Mouse (Mus musculus): Measurements from ENCODE around the gene Serpina16. TPM values are rescaled to one million over a fixed set of nuclear protein-coding genes. Genes with fewer than 3 reads are reported as not detected.
A peak's percentile ranks its signal among the peaks of the same experiment; 100 is the strongest.
"Not testable (repeated sequence)": the region's sequence is repeated elsewhere in the genome, so short reads cannot be mapped to it uniquely, and the experiment has no call there.

Gene Serpina16
- polyA plus RNA-seq, 1 experiment from 2014 or later = not detected

GRCm38 (mm10) chr12:103686050-103686449 is 10.1 kb upstream of the Serpina16 start:
- H3K9ac ChIP-seq = no peak overlapping the region
- no peak for DNase-seq (ENCODE audit: low spot score)
- H3K4me2 ChIP-seq (replicated peaks) = no peak overlapping the region
- no peaks in the 10 kb centered on the region for H3K36me3 ChIP-seq (replicated peaks; ENCODE audit: control insufficient read depth, insufficient read depth)
- no peak for ATAC-seq (ENCODE audit: low FRiP score)
- no peaks in the 10 kb centered on the region for H3K9me3 ChIP-seq (ENCODE audit: control insufficient read depth, low read length)
- H3K27ac ChIP-seq = no peak overlapping the region
- no peak overlapping the region for H3K4me3 ChIP-seq (replicated peaks; ENCODE audit: low read length)
- no peaks in the 10 kb centered on the region for H3K4me1 ChIP-seq (replicated peaks; ENCODE audit: control insufficient read depth, insufficient read depth, low read length)
- WGBS = 84% methylated on average over 3 of the region's 3 CpGs
- H3K27me3 ChIP-seq (ENCODE audit: control insufficient read depth, insufficient read depth, low read length) = no peaks in the 10 kb centered on the region

DNA sequence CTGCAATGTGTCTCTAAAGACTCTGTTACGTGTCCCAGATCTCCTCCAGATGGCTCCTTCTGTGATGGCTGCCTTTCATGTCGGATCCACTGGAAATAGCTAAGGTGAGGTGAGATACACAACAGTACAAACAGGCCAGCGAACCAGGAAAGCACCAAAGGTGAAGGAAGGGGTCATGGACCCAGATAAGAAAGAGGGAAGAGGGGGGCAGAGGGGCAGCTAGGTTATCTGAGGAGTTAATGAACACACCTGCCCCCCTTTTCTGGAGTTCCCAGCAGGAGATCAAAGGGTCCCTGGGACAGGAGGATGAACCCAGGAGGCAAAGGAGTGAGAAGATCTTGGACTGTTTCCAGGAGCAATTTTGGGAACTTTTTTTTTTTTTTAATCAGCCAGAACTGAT is 9.4 kb upstream of the Serpina16 start:
- DNase-seq (ENCODE audit: low spot score) = no peak
- Histone ChIP-seq H3K9ac (no peak overlapping the region), H3K27ac (no peak overlapping the region), H3K9me3 (ENCODE audit: control insufficient read depth, low read length) (no peaks in the 10 kb centered on the region), H3K4me1 (replicated peaks; ENCODE audit: control insufficient read depth, insufficient read depth, low read length) (no peaks in the 10 kb centered on the region), H3K27me3 (ENCODE audit: control insufficient read depth, insufficient read depth, low read length) (no peaks in the 10 kb centered on the region), H3K4me3 (replicated peaks; ENCODE audit: low read length) (no peak overlapping the region), H3K36me3 (replicated peaks; ENCODE audit: control insufficient read depth, insufficient read depth) (no peaks in the 10 kb centered on the region), H3K4me2 (replicated peaks) (no peak overlapping the region)
- ATAC-seq (ENCODE audit: low FRiP score) = no peak
- WGBS = 88% methylated on average over 3 of the region's 3 CpGs

GRCm38 (mm10) chr12:103683775-103684174 is 7.8 kb upstream of the Serpina16 start:
- no peak for ATAC-seq (ENCODE audit: low FRiP score)
- Histone ChIP-seq H3K36me3 (replicated peaks; ENCODE audit: control insufficient read depth, insufficient read depth) (no peaks in the 10 kb centered on the region), H3K9me3 (ENCODE audit: control insufficient read depth, low read length) (no peaks in the 10 kb centered on the region), H3K4me1 (replicated peaks; ENCODE audit: control insufficient read depth, insufficient read depth, low read length) (no peaks in the 10 kb centered on the region), H3K4me2 (replicated peaks) (no peak overlapping the region), H3K27ac (no peak overlapping the region), H3K9ac (no peak overlapping the region), H3K4me3 (replicated peaks; ENCODE audit: low read length) (no peak overlapping the region), H3K27me3 (ENCODE audit: control insufficient read depth, insufficient read depth, low read length) (no peaks in the 10 kb centered on the region)
- 71% methylated on average over 4 of the region's 4 CpGs for WGBS
- no peak for DNase-seq (ENCODE audit: low spot score)

- ATAC-seq (ENCODE audit: low FRiP score) (no peak), DNase-seq (ENCODE audit: low spot score) (no peak)
- Histone ChIP-seq H3K27me3 (ENCODE audit: control insufficient read depth, insufficient read depth, low read length) (no peaks in the 10 kb centered on the region), H3K27ac (no peak overlapping the region), H3K4me1 (replicated peaks; ENCODE audit: control insufficient read depth, insufficient read depth, low read length) (no peaks in the 10 kb centered on the region), H3K4me2 (replicated peaks) (no peak overlapping the region), H3K9ac (no peak overlapping the region), H3K9me3 (ENCODE audit: control insufficient read depth, low read length) (no peaks in the 10 kb centered on the region), H3K36me3 (replicated peaks; ENCODE audit: control insufficient read depth, insufficient read depth) (no peaks in the 10 kb centered on the region), H3K4me3 (replicated peaks; ENCODE audit: low read length) (no peak overlapping the region)
- 86% methylated on average over 2 of the region's 2 CpGs for WGBS
Observed at GRCm38 (mm10) chr12:103681739-103682138, 5.8 kb upstream of the Serpina16 start.

GRCm38 (mm10) chr12:103681169-103681568 is 5.2 kb upstream of the Serpina16 start:
- WGBS = 87% methylated on average over 2 of the region's 2 CpGs
- H3K36me3 ChIP-seq (replicated peaks; ENCODE audit: control insufficient read depth, insufficient read depth) = no peaks in the 10 kb centered on the region
- H3K4me3 ChIP-seq (replicated peaks; ENCODE audit: low read length) = no peak overlapping the region
- no peak for DNase-seq (ENCODE audit: low spot score)
- no peaks in the 10 kb centered on the region for H3K27me3 ChIP-seq (ENCODE audit: control insufficient read depth, insufficient read depth, low read length)
- no peaks in the 10 kb centered on the region for H3K4me1 ChIP-seq (replicated peaks; ENCODE audit: control insufficient read depth, insufficient read depth, low read length)
- H3K9ac ChIP-seq = no peak overlapping the region
- H3K4me2 ChIP-seq (replicated peaks) = no peak overlapping the region
- no peak for ATAC-seq (ENCODE audit: low FRiP score)
- no peak overlapping the region for H3K27ac ChIP-seq
- H3K9me3 ChIP-seq (ENCODE audit: control insufficient read depth, low read length) = no peaks in the 10 kb centered on the region

DNA sequence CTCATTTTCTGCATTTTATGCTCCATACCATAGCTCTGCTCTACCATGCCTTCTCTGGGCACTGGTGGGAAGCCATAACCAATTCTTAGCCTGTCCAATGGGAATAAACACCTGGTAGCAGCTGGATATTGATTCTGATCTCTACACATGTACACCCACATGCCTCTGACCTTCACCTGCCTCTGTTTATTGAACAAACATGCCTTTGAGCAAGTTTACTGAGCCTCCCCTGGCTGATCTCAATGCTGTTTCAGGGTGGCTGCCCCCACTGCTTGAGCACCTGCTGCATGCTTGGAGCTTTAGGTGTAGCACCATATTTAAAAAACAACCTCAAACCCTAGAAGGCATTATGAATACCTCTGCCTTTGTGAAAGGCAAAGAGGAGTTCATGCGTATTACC is 3.9 kb upstream of the Serpina16 start:
- WGBS = 97% methylated on average over 1 of the region's 1 CpGs
- not testable (repeated sequence) for H3K9me3 ChIP-seq (ENCODE audit: control insufficient read depth, low read length); H3K36me3 ChIP-seq (replicated peaks; ENCODE audit: control insufficient read depth, insufficient read depth); H3K4me3 ChIP-seq (replicated peaks; ENCODE audit: low read length); ATAC-seq (ENCODE audit: low FRiP score); DNase-seq (ENCODE audit: low spot score); H3K27ac ChIP-seq; H3K9ac ChIP-seq; H3K4me1 ChIP-seq (replicated peaks; ENCODE audit: control insufficient read depth, insufficient read depth, low read length); H3K27me3 ChIP-seq (ENCODE audit: control insufficient read depth, insufficient read depth, low read length); H3K4me2 ChIP-seq (replicated peaks)

DNA sequence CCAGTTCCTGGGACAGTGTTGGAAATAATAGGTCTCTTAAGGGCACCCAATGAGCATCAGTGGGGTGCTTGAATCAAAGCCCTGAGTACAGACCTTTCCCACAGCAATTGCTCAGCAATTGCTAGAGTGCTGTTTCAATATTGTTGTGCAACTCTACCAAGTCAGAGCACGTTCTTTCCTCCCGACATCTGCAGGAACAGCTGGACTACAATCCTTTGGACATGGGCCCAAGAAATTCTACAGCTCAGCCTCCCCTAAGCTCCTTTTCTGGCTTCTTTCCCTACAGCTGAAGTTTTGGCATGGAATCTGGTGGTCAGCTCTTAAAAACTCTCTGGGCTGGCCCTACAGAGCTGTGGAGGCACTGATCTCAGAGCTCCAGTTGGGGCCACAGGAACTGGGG is 2.8 kb downstream of the Serpina16 start:
- 85% methylated on average over 2 of the region's 2 CpGs for WGBS

GRCm38 (mm10) chr12:103671483-103671882 is 4.5 kb downstream of the Serpina16 start:
- Histone ChIP-seq H3K27ac (no peak overlapping the region), H3K4me1 (replicated peaks; ENCODE audit: control insufficient read depth, insufficient read depth, low read length) (no peaks in the 10 kb centered on the region), H3K9ac (no peak overlapping the region), H3K9me3 (ENCODE audit: control insufficient read depth, low read length) (no peaks in the 10 kb centered on the region), H3K4me3 (replicated peaks; ENCODE audit: low read length) (no peak overlapping the region), H3K27me3 (ENCODE audit: control insufficient read depth, insufficient read depth, low read length) (no peaks in the 10 kb centered on the region), H3K4me2 (replicated peaks) (no peak overlapping the region), H3K36me3 (replicated peaks; ENCODE audit: control insufficient read depth, insufficient read depth) (no peaks in the 10 kb centered on the region)
- ATAC-seq (ENCODE audit: low FRiP score) (no peak), DNase-seq (ENCODE audit: low spot score) (no peak)
- 80% methylated on average over 3 of the region's 3 CpGs for WGBS

More for the DNA sequence above, 2.8 kb downstream of the Serpina16 start:
- Histone ChIP-seq H3K27me3 (ENCODE audit: control insufficient read depth, insufficient read depth, low read length) (no peaks in the 10 kb centered on the region), H3K4me3 (replicated peaks; ENCODE audit: low read length) (no peak overlapping the region), H3K4me2 (replicated peaks) (no peak overlapping the region), H3K4me1 (replicated peaks; ENCODE audit: control insufficient read depth, insufficient read depth, low read length) (no peaks in the 10 kb centered on the region), H3K9me3 (ENCODE audit: control insufficient read depth, low read length) (no peaks in the 10 kb centered on the region), H3K9ac (no peak overlapping the region), H3K36me3 (replicated peaks; ENCODE audit: control insufficient read depth, insufficient read depth) (no peaks in the 10 kb centered on the region), H3K27ac (no peak overlapping the region)
- ATAC-seq (ENCODE audit: low FRiP score) (no peak), DNase-seq (ENCODE audit: low spot score) (peak; percentile 27)

DNA sequence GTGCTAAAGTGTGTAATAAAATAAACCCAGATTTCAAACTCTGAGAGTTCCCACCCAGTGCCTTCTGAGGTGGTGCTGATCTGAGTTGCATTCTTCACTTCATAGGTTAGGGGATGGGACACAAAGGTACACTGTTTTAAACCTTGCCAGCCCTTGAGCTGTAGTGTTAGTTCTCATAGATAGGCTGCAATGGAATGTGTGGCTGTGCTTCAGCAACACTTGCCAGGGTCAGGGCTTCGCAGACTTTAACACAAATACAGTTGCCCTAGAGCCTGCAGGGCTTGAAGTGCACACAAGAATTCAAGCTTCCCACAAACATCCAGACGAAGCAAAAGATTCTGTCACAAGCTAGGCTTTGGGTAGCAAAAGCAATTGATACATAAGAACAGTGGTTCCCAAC is 5.0 kb downstream of the Serpina16 start:
- ATAC-seq (ENCODE audit: low FRiP score) (no peak), DNase-seq (ENCODE audit: low spot score) (no peak)
- H3K36me3 ChIP-seq (replicated peaks; ENCODE audit: control insufficient read depth, insufficient read depth) = no peaks in the 10 kb centered on the region

GRCm38 (mm10) chr12:103670344-103670743 is 5.6 kb downstream of the Serpina16 start:
- DNase-seq (ENCODE audit: low spot score) (no peak), ATAC-seq (ENCODE audit: low FRiP score) (no peak)
- no peak overlapping the region for H3K9ac ChIP-seq

More for the DNA sequence above, 5.0 kb downstream of the Serpina16 start:
- H3K4me2 ChIP-seq (replicated peaks) = no peak overlapping the region
- no peak overlapping the region for H3K27ac ChIP-seq
- H3K9ac ChIP-seq = no peak overlapping the region
- no peaks in the 10 kb centered on the region for H3K4me1 ChIP-seq (replicated peaks; ENCODE audit: control insufficient read depth, insufficient read depth, low read length)
- H3K27me3 ChIP-seq (ENCODE audit: control insufficient read depth, insufficient read depth, low read length) = no peaks in the 10 kb centered on the region
- H3K4me3 ChIP-seq (replicated peaks; ENCODE audit: low read length) = no peak overlapping the region
- 79% methylated on average over 2 of the region's 2 CpGs for WGBS
- no peaks in the 10 kb centered on the region for H3K9me3 ChIP-seq (ENCODE audit: control insufficient read depth, low read length)

More at GRCm38 (mm10) chr12:103670344-103670743, 5.6 kb downstream of the Serpina16 start:
- no peaks in the 10 kb centered on the region for H3K4me1 ChIP-seq (replicated peaks; ENCODE audit: control insufficient read depth, insufficient read depth, low read length)
- no peaks in the 10 kb centered on the region for H3K9me3 ChIP-seq (ENCODE audit: control insufficient read depth, low read length)
- WGBS = 82% methylated on average over 5 of the region's 5 CpGs
- H3K4me3 ChIP-seq (replicated peaks; ENCODE audit: low read length) = no peak overlapping the region
- H3K27me3 ChIP-seq (ENCODE audit: control insufficient read depth, insufficient read depth, low read length) = no peaks in the 10 kb centered on the region
- H3K36me3 ChIP-seq (replicated peaks; ENCODE audit: control insufficient read depth, insufficient read depth) = no peaks in the 10 kb centered on the region
- H3K27ac ChIP-seq = no peak overlapping the region
- no peak overlapping the region for H3K4me2 ChIP-seq (replicated peaks)

All from hindbrain, embryonic 14.5 days (tissue).